Mouse (Mus musculus): ENCODE measurements around the gene Gm45234.
A peak's percentile ranks its signal among the peaks of the same experiment; 100 is the strongest.

The Gm45234 gene

DNA sequence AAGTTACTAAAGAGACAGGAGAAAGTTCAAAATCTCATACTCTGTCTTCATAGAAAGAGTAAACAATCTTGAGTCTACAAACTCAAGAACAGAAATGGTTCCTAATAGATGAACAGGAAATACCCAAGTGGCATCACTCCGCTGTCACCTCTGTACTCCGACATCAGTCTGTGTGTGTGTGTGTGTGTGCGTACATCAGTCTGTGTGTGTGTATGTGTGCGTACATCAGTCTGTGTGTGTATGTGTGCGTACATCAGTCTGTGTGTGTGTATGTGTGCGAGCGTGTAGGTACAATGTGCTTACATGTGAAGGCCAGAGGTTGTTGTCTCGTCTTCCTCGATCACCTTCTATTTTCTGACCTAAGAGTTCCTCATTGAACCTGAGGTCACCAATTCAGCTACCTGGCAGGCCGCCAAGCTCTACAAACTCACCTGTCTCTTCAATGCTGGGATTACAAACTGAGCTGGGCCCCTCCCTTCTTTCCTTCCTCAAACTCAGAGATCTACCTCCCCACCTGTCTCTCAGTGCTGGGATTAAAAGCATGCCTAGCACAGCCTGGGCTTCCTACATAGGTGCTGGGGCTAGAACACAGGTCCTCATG, 47.4 kb downstream of the Gm45234 start:
- no peak for DNase-seq (ENCODE audit: low spot score in 2 of 2)

- DNase-seq (ENCODE audit: low spot score in 2 of 2), result no peak
These were observed 49.7 kb downstream of the Gm45234 start for GRCm38 (mm10) chr6:124706061-124706627.

DNA sequence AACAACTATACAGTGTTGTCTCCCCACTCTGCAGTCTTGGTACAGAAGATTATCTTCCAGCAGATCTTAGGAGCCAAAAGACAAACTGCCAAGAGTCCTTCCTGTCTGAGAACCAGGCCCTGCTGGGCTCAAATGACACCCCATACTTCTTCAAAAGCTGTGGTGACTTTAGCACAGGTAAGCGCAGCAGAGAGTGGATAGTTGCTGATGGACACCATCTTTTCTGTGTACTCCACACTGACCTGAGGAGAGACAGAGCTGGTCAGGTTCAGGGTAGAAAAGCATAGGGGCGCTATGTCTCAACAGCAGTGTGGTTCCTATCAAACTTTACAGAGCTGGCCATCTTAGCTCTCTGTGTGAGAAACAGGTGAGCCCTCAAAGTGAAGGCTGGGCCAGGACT, 51.4 kb downstream of the Gm45234 start:
- DNase-seq (ENCODE audit: low spot score in 2 of 2), result no peak

DNA sequence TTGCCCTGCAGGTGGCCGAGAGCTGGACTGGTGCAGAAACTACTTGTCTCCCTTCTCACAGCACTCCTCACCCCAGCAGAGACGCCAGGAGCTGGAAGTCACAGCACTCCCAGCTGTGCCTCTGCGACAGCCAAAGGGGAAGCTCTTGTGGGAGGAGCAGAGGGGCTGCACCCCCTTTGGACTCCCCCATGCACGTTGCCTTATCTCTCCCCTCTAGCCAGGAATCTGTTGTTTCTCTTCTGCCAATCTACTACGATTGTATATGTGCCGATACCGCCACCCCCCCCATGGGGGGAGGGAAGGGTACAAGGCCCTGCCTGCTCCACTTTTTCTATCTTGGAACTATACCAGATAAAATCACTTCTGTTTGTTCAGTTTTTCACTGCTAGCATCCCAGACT, 52.0 kb downstream of the Gm45234 start:
- no peak for DNase-seq (ENCODE audit: low spot score in 2 of 2)

- DNase-seq (ENCODE audit: low spot score in 2 of 2), result peak; percentile 62 to 79
These were observed 53.1 kb downstream of the Gm45234 start for GRCm38 (mm10) chr6:124702784-124703103.

- no peak for DNase-seq (ENCODE audit: low spot score in 2 of 2)
These were observed 53.6 kb downstream of the Gm45234 start for GRCm38 (mm10) chr6:124702102-124702783.

- DNase-seq (ENCODE audit: low spot score in 2 of 2), result peak in 1 of 2 experiments; percentile 27
These were observed 54.5 kb downstream of the Gm45234 start for GRCm38 (mm10) chr6:124701338-124701737.

DNA sequence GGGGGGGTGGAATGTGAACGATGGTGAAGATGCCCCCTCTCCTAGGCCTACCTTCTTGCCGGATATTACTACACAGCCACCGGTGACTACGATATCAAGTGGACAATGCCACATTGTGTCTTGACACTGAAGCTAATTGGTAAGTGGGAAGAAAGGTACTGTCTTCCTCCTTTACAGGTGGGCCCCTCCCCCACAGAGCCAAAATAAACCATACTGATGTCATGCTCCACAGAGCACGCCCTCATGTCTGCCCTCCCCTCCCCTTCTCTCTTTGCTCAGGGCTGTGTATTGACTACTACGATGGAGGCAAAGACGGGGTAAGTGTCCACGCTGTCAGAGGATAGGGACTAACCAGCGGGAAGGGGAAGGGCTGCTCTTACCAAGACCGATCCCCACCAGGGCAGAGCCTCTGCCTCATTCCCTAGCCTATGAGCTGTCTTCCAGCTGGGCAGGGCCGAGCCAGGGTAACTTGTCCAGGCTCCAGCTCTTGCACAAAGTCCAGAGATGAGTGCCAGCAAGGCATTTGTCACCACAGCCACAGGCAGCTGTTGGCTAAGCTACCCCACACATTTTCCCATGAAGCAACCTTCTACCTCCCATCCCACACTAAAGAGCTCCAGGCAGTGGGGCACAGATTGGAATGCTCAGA, 55.7 kb downstream of the Gm45234 start:
- no peak for DNase-seq (ENCODE audit: low spot score in 2 of 2)

DNA sequence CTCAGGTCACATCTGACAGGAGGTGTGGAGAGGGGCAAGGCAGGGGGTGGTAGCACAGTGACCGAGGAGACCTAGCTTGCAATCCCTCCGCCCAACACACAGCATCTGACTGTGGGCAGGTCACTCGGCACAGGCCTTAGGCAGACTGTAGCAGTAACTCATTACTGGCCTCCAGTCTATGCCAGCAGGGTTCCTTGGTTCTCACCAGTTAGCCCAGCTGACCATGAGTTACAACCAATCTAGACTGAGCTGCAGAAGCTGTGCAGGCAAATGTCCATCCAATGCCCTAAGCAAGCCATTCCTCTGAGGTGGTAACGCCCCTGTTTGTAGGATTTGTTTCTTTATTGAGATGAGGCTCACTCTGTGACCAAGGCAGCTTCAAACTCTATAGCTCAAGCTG, 56.5 kb downstream of the Gm45234 start:
- no peak for DNase-seq (ENCODE audit: low spot score in 2 of 2)

DNA sequence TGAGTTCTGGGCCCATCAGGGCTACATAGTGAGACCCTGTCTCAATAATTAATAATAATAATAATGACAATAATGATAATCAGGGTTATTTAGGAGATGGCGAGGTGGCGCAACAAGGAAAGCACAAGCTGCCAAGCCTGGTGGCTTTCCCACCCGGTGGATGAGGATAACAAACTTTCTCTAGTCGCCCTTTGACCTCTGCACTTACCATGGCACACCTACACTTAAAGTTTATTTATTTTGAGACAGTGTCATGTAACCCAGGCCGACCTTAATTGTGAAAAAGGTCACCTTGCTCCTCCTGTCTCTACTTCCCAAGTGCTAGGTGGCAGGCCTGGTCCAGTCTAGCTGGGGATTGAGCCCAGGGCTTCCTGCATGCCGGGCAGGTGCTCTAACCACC, 57.1 kb downstream of the Gm45234 start:
- DNase-seq (ENCODE audit: low spot score in 2 of 2), result no peak

DNA sequence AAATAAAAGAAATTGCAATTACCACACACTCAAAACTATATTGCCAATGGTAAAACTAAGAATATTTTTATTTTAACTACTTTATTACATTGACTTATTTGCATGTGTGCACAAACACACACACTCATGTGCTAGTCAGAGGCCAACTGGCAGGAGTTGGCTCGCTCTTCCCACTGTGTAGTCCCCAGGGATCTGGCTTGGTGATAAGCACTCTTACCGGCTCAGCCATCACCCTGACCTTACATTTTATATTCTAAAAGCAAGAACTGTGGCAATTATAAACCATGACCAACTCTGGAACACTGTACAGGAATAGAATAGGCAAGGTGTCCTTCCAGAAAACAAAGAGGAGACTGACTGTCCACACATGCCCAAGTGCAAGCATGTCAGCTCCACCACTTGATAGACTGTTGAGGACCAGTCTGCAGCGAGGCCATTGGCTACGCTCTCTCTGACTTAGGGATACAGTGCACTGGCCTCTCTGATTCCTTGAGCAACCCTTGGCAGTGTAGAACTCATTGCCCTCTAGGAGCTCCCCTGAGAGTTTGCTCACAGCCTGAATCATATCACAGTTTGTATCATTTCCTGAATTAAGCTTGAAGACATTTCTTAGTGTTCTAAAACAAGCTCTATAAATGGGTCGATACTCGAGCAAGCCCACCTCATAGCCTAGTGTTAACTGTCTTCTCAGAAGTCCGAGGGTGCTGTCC, 59.2 kb downstream of the Gm45234 start:
- no peak for DNase-seq (ENCODE audit: low spot score in 2 of 2)

GRCm38 (mm10) chr6:124694166-124694955, 61.5 kb downstream of the Gm45234 start:
- peak; percentile 41 to 45 for DNase-seq (ENCODE audit: low spot score in 2 of 2)

DNA sequence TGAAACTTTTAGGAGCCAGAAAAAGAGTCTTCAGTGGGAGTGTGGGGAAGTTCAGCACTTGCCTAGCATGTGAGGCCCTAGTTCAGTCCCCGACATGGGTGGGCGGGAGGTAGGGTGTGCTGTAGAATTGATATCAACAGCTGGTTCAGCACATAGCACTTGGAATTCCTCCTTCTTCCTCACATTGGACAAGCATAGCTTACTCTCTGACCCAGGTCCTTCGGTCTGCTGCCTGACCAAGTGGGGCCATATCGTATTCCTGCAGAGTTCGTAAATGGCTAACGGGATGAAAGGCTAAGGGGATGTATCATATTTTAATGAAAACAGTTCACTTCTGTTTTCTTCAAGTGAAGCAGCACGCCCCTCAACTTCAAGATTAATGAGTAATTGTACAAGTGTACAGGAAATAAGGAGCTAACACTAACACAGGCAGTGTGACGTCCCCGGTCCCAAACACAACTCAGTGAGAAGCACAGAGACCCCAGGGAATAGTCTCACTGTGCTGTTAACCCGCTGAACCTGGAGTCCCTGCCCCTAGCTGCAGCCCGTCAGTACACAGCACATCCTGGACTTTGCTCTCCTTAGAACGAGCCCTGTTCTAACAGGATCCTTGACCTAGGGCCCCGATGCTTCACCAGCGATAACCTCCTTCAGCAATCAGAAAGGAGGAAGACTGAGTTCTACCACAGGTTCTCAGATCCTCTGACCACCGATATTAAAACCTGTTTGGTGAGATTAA, 62.4 kb downstream of the Gm45234 start:
- no peak for DNase-seq (ENCODE audit: low spot score in 2 of 2)

DNA sequence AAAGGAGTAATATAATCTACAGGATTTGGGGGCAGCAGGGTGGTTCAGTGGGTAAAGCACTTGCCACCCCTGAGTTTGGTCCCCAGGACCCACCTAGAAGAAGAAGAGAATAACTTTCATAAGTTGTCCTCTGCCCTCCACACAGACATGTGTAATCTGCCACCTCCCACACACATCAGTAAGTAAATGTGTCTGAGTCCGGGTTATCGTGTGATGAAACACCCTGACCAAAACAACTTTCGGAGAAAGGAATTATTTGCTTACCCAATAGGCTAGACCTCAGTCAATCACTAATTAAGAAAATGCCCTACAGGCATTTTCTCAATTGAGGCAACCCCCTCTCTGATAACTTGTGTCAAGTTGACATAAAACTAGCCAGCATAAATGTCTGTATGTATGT, 65.3 kb downstream of the Gm45234 start:
- no peak for DNase-seq (ENCODE audit: low spot score in 2 of 2)
